Comparison of ENCODE assay signal across 8 mouse cellular contexts in genomic region chr10:30778240-30778639, GRCm38 (mm10). TPM values are rescaled to one million over a fixed set of nuclear protein-coding genes. Genes with fewer than 3 reads are reported as not detected.
DNase-seq lines count a peak whose midpoint lies in the region; ATAC-seq lines count a peak whose summit lies in the region.

No protein-coding gene starts in this region.

- H3K36me3 ChIP-seq in heart, embryonic 11.5 days (ENCODE audit: control insufficient read depth, insufficient read depth, low read length): no peaks in the 10 kb centered on the region
- H3K36me3 ChIP-seq in midbrain, embryonic 11.5 days (ENCODE audit: control insufficient read depth, insufficient read depth, low read length): no peaks in the 10 kb centered on the region
- no peaks in the 10 kb centered on the region for H3K36me3 ChIP-seq in forebrain, embryonic 15.5 days
- H3K36me3 ChIP-seq in kidney, embryonic 14.5 days (ENCODE audit: control insufficient read depth, insufficient read depth, low read length): no peaks in the 10 kb centered on the region

- H3K27ac ChIP-seq in heart, embryonic 11.5 days (ENCODE audit: low read depth, low read length): no peak overlapping the region
- no peak overlapping the region for H3K27ac ChIP-seq in midbrain, embryonic 11.5 days (ENCODE audit: low read depth, low read length)
- H3K27ac ChIP-seq in forebrain, embryonic 15.5 days (replicated peaks): no peak overlapping the region
- no peak overlapping the region for H3K27ac ChIP-seq in kidney, embryonic 14.5 days (ENCODE audit: low read depth, low read length)

- intact Hi-C loops in heart, postnatal 10 days (cut with DNase I): no loop called here

- H3K9ac ChIP-seq in heart, embryonic 11.5 days (ENCODE audit: low read depth, low read length): no peak overlapping the region
- no peak overlapping the region for H3K9ac ChIP-seq in midbrain, embryonic 11.5 days (ENCODE audit: low read length)
- H3K9ac ChIP-seq in forebrain, embryonic 15.5 days (replicated peaks): no peak overlapping the region
- no peak overlapping the region for H3K9ac ChIP-seq in kidney, embryonic 14.5 days (ENCODE audit: low read depth, low read length)

- DNase-seq in heart, adult 11 months: peak; percentile 97
- DNase-seq in cerebellum, adult 8-10 months: peak; percentile 80
- DNase-seq in heart, postnatal 10 days: peak; percentile 47 to 50
- no peak for DNase-seq in midbrain, embryonic 11.5 days (ENCODE audit: low spot score, missing footprints)

- no peaks in the 10 kb centered on the region for H3K27me3 ChIP-seq in heart, embryonic 11.5 days (ENCODE audit: control insufficient read depth, insufficient read depth, low read length)
- no peaks in the 10 kb centered on the region for H3K27me3 ChIP-seq in midbrain, embryonic 11.5 days (ENCODE audit: control insufficient read depth, insufficient read depth, low read length)
- H3K27me3 ChIP-seq in forebrain, embryonic 15.5 days: no peaks in the 10 kb centered on the region
- no peaks in the 10 kb centered on the region for H3K27me3 ChIP-seq in kidney, embryonic 14.5 days (ENCODE audit: control insufficient read depth, insufficient read depth, low read length)

- H3K4me3 ChIP-seq in heart, embryonic 11.5 days (ENCODE audit: low read depth, low read length): no peak overlapping the region
- no peak overlapping the region for H3K4me3 ChIP-seq in midbrain, embryonic 11.5 days (ENCODE audit: low read depth, low read length)
- H3K4me3 ChIP-seq in forebrain, embryonic 15.5 days: no peak overlapping the region
- no peak overlapping the region for H3K4me3 ChIP-seq in kidney, embryonic 14.5 days (ENCODE audit: low read length)

- ATAC-seq in heart, embryonic 11.5 days (replicated peaks; ENCODE audit: insufficient number of reproducible peaks, low FRiP score, low TSS enrichment): no peak
- ATAC-seq in CD4-positive, CD25-positive, alpha-beta regulatory T cell, adult 4 months: peak; percentile 39
- no peak for ATAC-seq in midbrain, embryonic 11.5 days (ENCODE audit: low FRiP score)
- ATAC-seq in forebrain, embryonic 15.5 days (replicated peaks): no peak
- no peak for ATAC-seq in kidney, embryonic 14.5 days (ENCODE audit: low FRiP score, low TSS enrichment)

- H3K9me3 ChIP-seq in heart, embryonic 11.5 days (replicated peaks; ENCODE audit: control insufficient read depth, low read length): no peaks in the 10 kb centered on the region
- no peaks in the 10 kb centered on the region for H3K9me3 ChIP-seq in midbrain, embryonic 11.5 days (ENCODE audit: control insufficient read depth, low read length)
- no peaks in the 10 kb centered on the region for H3K9me3 ChIP-seq in forebrain, embryonic 15.5 days
- no peaks in the 10 kb centered on the region for H3K9me3 ChIP-seq in kidney, embryonic 14.5 days (ENCODE audit: control insufficient read depth, low read length)

- no peak overlapping the region for H3K4me2 ChIP-seq in heart, embryonic 11.5 days
- no peak overlapping the region for H3K4me2 ChIP-seq in midbrain, embryonic 11.5 days
- H3K4me2 ChIP-seq in forebrain, embryonic 15.5 days (replicated peaks): no peak overlapping the region
- H3K4me2 ChIP-seq in kidney, embryonic 14.5 days (replicated peaks; ENCODE audit: low read depth, low read length): no peak overlapping the region

- H3K4me1 ChIP-seq in heart, embryonic 11.5 days (ENCODE audit: control insufficient read depth, insufficient read depth, low read length): peaks cover 5% of the 10 kb centered on the region; the same call in 1 of the 2 replicates
- H3K4me1 ChIP-seq in midbrain, embryonic 11.5 days (ENCODE audit: control insufficient read depth, insufficient read depth, low read length): no peaks in the 10 kb centered on the region
- H3K4me1 ChIP-seq in forebrain, embryonic 15.5 days: peaks cover 4% of the 10 kb centered on the region
- no peaks in the 10 kb centered on the region for H3K4me1 ChIP-seq in kidney, embryonic 14.5 days (ENCODE audit: control insufficient read depth, insufficient read depth, low read length)

- WGBS in heart, embryonic 11.5 days (ENCODE audit: insufficient replicate concordance): 47% methylated on average over 3 of the region's 3 CpGs
- 81% methylated on average over 3 of the region's 3 CpGs for WGBS in midbrain, embryonic 11.5 days
- WGBS in forebrain, embryonic 15.5 days: 84% methylated on average over 3 of the region's 3 CpGs
- 67% methylated on average over 3 of the region's 3 CpGs for WGBS in kidney, embryonic 14.5 days

RNA-seq across cellular contexts. Expression of gene Ncoa7, which starts 24.9 kb away (rescaled TPM):
- polyA plus RNA-seq in heart, embryonic 11.5 days (2014; fragmentation: Nextera tagmentation; extraction: Ambion mirVana): 10.1 and 11.4 TPM in 2 replicates
- 100 to 1,000 TPM; 105 to 122 TPM for polyA plus RNA-seq in CD4-positive, CD25-positive, alpha-beta regulatory T cell, adult 4 months (2017; shearing (Covaris generic))
- 1 to 10 TPM; 7.3 to 8.4 TPM for total RNA-seq in heart, postnatal 10 days (2021)
- 6.4 and 7.3 TPM in 2 replicates for polyA plus RNA-seq in midbrain, embryonic 11.5 days (2014; fragmentation: Nextera tagmentation; extraction: Ambion mirVana)
- 13.4 and 13.7 TPM in 2 replicates for polyA plus RNA-seq in forebrain, embryonic 15.5 days (2015; fragmentation: Nextera tagmentation; extraction: Ambion mirVana)
- 16.8 and 19.1 TPM in 2 replicates for polyA plus RNA-seq in kidney, embryonic 14.5 days (2014; fragmentation: Nextera tagmentation; extraction: Ambion mirVana)
